8 mouse cellular contexts compared by ENCODE assay signal in genomic region chr3:27709906-27710647, GRCm38 (mm10). TPM values are rescaled to one million over a fixed set of nuclear protein-coding genes. Genes with fewer than 3 reads are reported as not detected.
A peak's percentile ranks its signal among the peaks of the same experiment; 100 is the strongest.
DNase-seq lines count a peak whose midpoint lies in the region; ATAC-seq and TF ChIP-seq lines count a peak whose summit lies in the region.

No protein-coding gene starts in this region.

- peak overlapping the region; percentile 90 for H3K27ac ChIP-seq in hindbrain, postnatal 0 days
- peak overlapping the region; percentile 98 for H3K27ac ChIP-seq in limb, embryonic 12.5 days
- H3K27ac ChIP-seq in midbrain, embryonic 12.5 days (replicated peaks): peak overlapping the region; percentile 95

- peak; percentile 61 for ATAC-seq in hindbrain, postnatal 0 days
- peak; percentile 40 for ATAC-seq in limb, embryonic 12.5 days (ENCODE audit: insufficient number of reproducible peaks, insufficient read depth, low FRiP score, low TSS enrichment, low read depth)
- peak; percentile 41; the same call in 1 of the 2 replicates for ATAC-seq in midbrain, embryonic 12.5 days (ENCODE audit: low FRiP score, low read depth)

- 1% methylated on average over 71 of the region's 86 CpGs for WGBS in hindbrain, postnatal 0 days
- 2% methylated on average over 80 of the region's 86 CpGs for WGBS in limb, embryonic 12.5 days
- under 1% methylated on average over 66 of the region's 86 CpGs for WGBS in midbrain, embryonic 12.5 days

- no peaks in the 10 kb centered on the region for H3K36me3 ChIP-seq in hindbrain, postnatal 0 days (ENCODE audit: insufficient read depth, low read length)
- H3K36me3 ChIP-seq in limb, embryonic 12.5 days: no peaks in the 10 kb centered on the region
- H3K36me3 ChIP-seq in midbrain, embryonic 12.5 days: no peaks in the 10 kb centered on the region

- H3K4me1 ChIP-seq in hindbrain, postnatal 0 days (ENCODE audit: insufficient read depth, low read length): no peaks in the 10 kb centered on the region
- peaks cover 32% of the 10 kb centered on the region for H3K4me1 ChIP-seq in limb, embryonic 12.5 days (replicated peaks)
- H3K4me1 ChIP-seq in midbrain, embryonic 12.5 days: peaks cover 15% of the 10 kb centered on the region

- peak overlapping the region; percentile 76 for H3K9ac ChIP-seq in hindbrain, postnatal 0 days (replicated peaks; ENCODE audit: low read length)
- peak overlapping the region; percentile 93 for H3K9ac ChIP-seq in limb, embryonic 12.5 days (replicated peaks)
- H3K9ac ChIP-seq in midbrain, embryonic 12.5 days (replicated peaks): peak overlapping the region; percentile 81

- H3K9me3 ChIP-seq in hindbrain, postnatal 0 days (ENCODE audit: low read length): no peaks in the 10 kb centered on the region
- no peaks in the 10 kb centered on the region for H3K9me3 ChIP-seq in limb, embryonic 12.5 days
- no peaks in the 10 kb centered on the region for H3K9me3 ChIP-seq in midbrain, embryonic 12.5 days

- peak overlapping the region; percentile 65 for H3K4me2 ChIP-seq in hindbrain, postnatal 0 days (ENCODE audit: low read depth, low read length)
- peak overlapping the region; percentile 72 for H3K4me2 ChIP-seq in limb, embryonic 12.5 days
- H3K4me2 ChIP-seq in midbrain, embryonic 12.5 days (replicated peaks): peak overlapping the region; percentile 76

- no peak for TF ChIP-seq CTCF in hindbrain, postnatal 0 days (IDR thresholded peaks at IDR 0.05; ENCODE audit: low read depth)

- H3K4me3 ChIP-seq in hindbrain, postnatal 0 days (ENCODE audit: low read length): peak overlapping the region; percentile 85
- peak overlapping the region; percentile 86 for H3K4me3 ChIP-seq in limb, embryonic 12.5 days (replicated peaks)
- H3K4me3 ChIP-seq in midbrain, embryonic 12.5 days: peak overlapping the region; percentile 91

- peak; percentile 4 for DNase-seq in T-cell, adult 2 months (ENCODE audit: low spot score)
- peak; percentile 62 to 73 for DNase-seq in cerebellum, postnatal 10 days
- peak; percentile 85 for DNase-seq in gastrocnemius, postnatal 10 days
- DNase-seq in hindbrain, postnatal 0 days (ENCODE audit: low spot score): peak; percentile 63
- DNase-seq in spleen, postnatal 10 days (ENCODE audit: low spot score in 2 of 2): peak; percentile 24 to 48
- DNase-seq in c-Kit-positive CD71-positive TER-119-positive erythroid progenitor cells, embryonic 14.5 days (ENCODE audit: low spot score): no peak

- no peaks in the 10 kb centered on the region for H3K27me3 ChIP-seq in hindbrain, postnatal 0 days (ENCODE audit: insufficient read depth, low read length)
- 0 out of 2 replicates have a peak, but pooled peaks cover under 1% of the 10 kb centered on the region for H3K27me3 ChIP-seq in limb, embryonic 12.5 days
- peaks cover 3% of the 10 kb centered on the region; the same call in 1 of the 2 replicates for H3K27me3 ChIP-seq in midbrain, embryonic 12.5 days

RNA-seq across cellular contexts. Expression of gene Fndc3b, which starts 1.0 kb away (rescaled TPM):
- total RNA-seq in gastrocnemius, postnatal 10 days (2021): 10 to 100 TPM; 41.9 to 56.1 TPM
- 14.0 and 16.0 TPM in 2 replicates for total RNA-seq in hindbrain, postnatal 0 days (2014; rRNA removed)
- 4.6 and 5.4 TPM in 2 replicates for polyA plus RNA-seq in hindbrain, postnatal 0 days (2015; fragmentation: Nextera tagmentation; extraction: Ambion mirVana)
- polyA plus RNA-seq in limb, embryonic 12.5 days (2016; fragmentation: Nextera tagmentation; extraction: Ambion mirVana): 20.3 and 23.0 TPM in 2 replicates
- 14.2 and 14.6 TPM in 2 replicates for polyA plus RNA-seq in midbrain, embryonic 12.5 days (2016; fragmentation: Nextera tagmentation; extraction: Ambion mirVana)
